Mouse (Mus musculus) left cerebral cortex, adult 18-20 months (tissue): ENCODE measurements around the gene Efcab12. TPM values are rescaled to one million over a fixed set of nuclear protein-coding genes. Genes with fewer than 3 reads are reported as not detected.

ENCODE experiments used
- DNase-seq, 2 experiments: peaks; one replicate each; pipeline ENCODE4 v3.0.0; 2021 to 2022; ENCODE audit warnings: low spot score in 2 of 2, mixed read lengths in 1 of 2
- total RNA-seq, 2 experiments: library from RNA; stranded (reverse); gene quantifications; 2 replicates each; pipeline ENCODE4 v1.2.3; 2021

The Efcab12 gene
- total RNA-seq, 2 experiments from 2014 or later, result 4.9 to 5.5 TPM

DNA sequence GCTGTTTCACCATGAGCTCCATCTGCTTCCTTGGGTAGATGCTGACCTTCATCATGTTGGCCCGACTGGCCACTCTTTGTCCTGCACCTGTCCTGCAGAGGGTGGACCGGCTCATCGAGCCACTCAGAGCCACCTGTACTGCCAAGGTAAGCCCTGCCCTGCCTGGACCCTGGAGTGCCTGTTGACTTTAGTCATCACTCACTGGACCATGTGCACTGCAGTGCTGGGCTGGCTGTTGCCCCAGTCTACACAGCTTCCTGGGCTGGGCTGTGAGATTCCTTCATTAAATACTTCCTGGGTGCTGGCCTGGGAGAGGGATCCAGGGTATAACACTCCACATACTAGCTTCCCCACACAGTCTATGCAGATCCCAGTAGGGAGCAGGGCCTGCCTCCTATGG, 36.4 kb downstream of the Efcab12 start:
- DNase-seq, result no peak

DNA sequence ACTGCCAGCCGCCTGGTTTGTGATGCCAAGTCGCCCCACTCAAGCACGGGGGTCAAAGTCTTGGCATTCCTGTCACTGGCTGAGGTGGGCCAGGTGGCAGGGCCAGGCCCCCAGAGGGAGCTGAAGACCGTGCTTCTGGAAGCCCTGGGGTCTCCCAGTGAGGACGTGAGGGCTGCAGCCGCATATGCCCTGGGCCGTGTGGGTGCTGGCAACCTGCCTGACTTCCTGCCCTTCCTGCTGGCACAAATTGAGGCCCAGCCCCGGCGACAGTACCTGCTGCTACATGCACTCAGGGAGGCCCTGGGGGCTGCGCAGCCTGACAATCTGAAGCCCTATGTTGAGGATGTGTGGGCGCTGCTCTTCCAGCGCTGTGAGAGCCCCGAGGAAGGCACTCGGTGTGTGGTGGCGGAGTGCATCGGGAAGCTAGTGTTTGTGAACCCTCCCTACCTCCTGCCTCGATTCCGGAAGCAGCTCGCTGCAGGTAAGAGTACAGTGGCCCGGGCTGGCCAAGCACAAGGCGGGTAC, 45.5 kb downstream of the Efcab12 start:
- no peak for DNase-seq

DNA sequence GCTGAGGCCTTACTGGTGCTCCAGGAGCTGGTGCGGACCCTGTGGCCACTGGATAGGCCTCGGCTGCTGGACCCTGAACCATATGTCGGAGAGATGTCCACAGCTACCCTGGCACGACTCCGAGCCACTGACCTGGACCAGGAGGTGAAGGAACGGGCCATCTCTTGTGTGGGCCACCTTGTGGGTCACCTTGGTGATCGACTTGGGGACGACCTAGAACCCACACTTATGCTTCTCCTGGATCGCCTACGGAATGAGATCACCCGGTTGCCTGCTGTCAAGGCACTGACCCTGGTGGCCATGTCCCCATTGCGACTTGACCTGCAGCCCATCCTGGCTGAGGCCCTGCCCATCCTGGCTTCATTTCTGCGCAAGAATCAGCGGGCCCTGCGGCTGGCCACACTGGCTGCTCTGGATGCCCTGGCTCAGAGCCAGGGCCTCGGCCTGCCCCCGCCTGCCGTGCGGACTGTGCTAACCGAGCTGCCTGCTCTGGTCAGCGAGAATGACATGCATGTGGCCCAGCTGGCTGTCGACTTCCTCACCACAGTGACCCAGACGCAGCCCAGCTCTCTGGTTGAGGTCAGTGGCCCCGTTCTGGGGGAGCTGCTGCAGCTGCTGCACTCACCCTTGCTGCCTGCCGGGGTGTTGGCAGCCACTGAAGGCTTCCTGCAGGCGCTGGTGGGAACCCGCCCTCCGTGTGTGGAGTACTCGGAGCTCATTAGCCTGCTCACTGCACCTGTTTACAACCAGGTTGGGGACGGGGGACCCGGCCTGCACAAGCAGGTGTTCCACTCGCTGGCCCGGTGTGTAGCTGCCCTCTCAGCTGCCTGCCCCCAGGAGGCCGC, 46.1 kb downstream of the Efcab12 start:
- DNase-seq, result no peak

DNA sequence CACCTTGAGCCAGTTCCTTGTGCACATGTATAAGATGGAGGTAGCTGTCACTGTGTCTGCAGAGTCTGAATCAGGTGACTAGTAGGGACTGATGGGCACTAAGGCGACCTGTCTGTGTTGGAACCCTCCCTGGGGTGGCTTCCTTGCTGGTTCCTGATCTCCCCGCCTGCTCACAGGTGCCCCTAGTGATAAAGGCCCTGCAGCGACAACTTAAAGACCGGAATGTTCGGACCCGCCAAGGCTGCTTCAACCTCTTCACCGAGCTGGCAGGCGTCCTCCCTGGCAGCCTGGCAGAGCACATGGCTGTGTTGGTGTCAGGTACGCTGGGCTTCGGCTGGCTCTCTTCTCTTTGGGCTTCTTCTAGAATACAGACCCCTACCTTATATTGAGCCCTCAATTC, 47.2 kb downstream of the Efcab12 start:
- DNase-seq, result no peak

DNA sequence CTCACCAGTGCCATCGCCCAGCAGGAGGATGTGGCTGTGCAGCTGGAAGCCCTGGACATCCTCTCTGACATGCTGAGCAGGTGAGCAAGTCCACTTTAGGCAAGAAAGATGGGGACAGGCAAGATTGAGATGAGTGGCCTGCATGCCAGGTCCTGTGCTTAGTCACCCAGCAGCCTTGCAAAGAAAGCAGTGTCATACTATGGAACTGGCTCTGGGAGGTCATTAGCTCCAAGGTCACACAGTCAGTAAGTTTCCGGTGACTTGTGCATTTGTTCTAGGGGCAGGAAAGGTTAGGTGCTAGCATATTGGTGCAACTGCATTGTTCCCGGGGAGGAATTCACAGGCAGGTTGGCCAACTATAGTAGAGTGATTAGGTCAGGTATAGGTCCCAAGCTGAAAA, 55.4 kb downstream of the Efcab12 start:
- no peak for DNase-seq

DNA sequence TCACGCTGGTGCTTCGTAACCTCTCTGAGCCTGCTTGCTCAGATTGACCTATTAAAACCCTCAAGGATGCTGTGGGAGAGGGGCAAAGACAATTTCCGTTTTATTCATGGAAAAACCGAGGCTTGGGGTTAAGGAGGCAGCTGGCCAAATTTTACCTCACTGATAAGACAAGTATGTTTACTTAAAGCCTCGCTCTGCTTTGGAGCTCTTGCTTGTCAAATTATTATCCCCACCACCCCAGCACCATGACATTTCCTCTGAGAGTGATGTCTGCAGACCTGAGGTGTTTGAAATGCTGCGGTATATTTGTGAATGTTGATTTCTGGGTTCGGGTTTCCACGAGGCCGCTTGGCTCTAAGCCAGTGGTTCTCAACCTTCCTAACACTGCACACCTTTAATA, 61.8 kb downstream of the Efcab12 start:
- no peak for DNase-seq

DNA sequence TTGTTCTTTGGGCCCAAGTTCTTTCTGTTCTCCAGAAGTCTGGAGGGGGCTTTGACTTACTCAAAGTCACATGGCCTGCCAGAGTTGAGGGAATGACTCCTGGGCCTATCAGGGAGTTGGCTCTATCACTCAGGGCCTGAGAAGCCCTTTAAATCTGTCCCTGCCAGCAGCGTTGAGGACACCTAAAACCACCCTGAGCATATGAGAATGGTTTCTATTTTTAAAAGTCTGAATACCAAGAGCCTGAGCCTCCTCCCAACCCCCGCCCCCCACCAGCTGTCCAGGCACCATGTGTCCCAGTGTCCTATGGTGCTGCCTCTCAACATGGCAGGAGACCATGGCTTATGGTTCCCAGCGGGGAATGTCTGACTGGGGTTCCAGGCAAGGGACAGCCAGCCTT, 62.4 kb downstream of the Efcab12 start:
- DNase-seq, result no peak

DNA sequence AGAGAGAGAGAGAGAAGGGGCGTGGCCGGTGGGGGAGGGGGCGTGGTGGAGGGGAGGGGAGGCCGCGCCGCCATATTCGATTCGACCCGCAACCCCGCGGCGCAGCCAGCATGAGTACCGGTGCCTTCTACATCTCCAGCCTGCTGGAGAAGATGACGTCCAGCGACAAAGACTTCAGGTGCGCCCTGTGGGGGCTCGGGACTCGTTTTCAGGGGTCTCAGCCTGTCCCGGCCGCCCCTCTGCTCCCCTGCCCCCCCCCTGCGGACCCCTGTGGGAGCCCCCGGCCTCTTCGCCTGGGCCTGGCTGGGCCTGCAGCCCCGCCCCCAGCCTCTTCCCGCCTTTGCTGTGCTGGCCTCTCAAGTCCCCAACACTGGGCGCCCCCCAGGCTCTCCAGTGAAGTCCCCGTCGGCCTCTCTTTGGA, 63.7 kb downstream of the Efcab12 start, which contains the start of gene Cand2:
Gene Cand2 (plus strand): TSS at position 38 of the 421 bp plus-strand sequence.
- DNase-seq, result no peak

DNA sequence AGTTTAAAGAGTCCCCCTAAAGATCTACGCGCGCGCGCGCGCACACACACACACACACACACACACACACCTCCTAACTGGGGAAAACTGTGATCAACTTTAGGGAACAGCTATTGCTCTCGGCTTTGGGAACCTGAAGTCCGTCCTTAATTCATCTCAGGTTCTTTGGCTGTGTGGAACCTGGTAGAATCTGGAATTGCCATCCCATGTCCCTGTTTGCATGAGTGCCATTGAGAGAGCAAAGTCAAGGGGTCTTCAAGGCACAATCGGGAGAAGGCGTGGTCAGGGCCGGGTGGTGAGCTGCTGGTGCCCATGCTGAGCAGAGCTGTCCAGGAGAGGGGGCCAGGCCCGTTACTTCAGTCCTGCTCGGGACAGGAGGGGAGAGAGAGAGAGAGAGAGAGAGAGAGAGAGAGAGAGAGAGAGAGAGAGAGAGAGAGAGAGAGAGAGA, 64.2 kb downstream of the Efcab12 start:
- DNase-seq, result no peak

DNA sequence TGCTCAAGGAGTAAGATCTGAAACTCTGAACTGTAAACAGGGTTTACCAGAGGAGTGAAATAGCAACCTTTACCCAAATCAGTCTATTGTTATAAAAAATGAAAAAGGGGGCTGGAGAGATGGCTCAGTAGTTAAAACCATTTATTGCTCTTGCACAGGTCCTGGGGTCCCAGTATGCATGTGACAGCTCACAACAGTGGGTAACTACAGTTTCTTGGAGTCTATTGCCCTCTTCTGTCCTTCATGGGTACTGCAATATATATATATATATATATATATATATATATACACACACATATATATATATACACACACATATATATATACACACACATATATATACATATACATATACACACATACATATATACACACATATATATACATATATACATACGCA, 65.6 kb downstream of the Efcab12 start:
- DNase-seq, result no peak

DNA sequence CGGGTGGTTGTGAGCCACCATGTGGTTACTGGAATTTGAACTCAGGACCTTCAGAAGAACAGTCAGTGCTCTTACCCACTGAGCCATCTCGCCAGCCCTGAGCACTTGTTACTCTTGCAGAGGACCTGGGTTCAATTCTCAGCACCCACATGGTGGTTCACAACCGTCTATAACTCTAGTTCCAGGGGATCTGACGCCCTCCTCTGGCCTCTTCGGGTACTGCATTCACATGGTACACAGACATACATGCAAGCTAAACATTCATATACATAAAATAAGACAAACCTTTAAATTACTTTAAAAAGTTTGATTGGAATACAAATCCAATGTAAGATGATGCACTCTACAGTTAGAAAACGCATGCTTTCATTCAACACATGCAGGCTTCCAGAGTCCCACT, 66.0 kb downstream of the Efcab12 start:
- DNase-seq, result no peak

DNA sequence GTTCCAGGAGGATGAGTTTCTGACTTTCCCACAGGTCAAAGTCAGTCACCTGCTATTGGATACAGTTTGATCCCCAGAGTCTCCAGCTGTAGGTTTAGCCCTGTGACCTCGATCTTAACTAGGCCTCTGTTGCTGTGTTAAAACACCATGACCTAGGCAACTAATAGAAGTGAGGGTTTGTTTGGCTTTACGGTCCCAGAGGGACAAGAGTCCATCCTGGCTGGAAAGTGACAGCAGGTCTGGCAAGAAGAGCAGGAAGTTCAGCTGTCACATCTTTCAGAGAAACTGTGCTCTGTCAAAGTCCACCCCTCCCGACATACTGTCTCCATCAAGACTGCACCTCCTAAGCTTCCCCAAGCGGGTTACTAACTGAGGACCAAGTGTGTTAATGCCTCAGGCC, 67.4 kb downstream of the Efcab12 start:
- DNase-seq, result no peak

DNA sequence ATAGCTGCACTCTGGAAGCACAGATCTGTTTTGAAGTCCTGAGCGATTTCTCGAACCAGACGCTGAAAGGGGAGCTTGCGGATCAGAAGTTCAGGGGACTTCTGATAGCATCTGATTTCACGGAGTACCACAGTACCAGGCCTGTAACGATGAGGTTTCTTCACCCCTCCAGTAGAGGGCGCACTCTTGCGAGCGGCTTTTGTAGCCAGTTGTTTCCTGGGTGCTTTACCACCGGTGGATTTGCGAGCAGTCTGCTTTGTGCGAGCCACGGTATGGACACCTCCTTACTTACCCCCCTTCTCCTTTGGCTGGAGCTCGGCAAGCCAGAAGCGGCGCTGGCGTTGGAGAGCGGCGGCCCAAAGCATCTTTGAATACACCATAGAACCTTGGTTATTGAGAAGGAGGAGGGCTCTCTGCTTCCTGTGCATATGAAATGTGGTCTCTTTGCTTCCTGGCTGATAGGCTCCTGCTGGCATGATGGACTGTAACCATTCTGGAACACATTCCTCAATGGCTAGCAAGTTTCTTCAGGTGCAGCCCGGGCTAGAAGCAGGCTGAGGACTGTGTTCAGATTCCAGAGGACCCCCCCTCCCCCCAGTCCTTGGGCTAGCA, 68.0 kb downstream of the Efcab12 start:
- DNase-seq, result no peak

DNA sequence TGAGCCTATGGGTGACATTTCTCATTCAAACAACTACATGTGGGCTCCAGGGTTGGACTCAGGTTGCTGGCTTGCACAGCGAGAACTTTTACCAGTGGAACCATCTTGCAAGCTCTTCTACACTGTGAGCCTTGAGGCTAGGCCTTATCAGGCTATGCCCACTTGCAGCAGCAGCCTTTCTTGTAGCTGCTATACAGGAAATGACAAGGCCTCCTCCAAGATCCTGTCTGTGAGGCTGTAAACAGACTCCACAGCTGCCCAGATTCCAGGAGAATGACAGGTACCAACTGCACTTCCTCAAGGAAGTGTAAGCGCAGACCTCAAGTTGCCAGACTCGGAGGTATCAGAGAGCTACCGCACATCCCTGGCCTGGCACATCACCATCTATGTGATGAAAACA, 70.0 kb downstream of the Efcab12 start:
- no peak for DNase-seq

DNA sequence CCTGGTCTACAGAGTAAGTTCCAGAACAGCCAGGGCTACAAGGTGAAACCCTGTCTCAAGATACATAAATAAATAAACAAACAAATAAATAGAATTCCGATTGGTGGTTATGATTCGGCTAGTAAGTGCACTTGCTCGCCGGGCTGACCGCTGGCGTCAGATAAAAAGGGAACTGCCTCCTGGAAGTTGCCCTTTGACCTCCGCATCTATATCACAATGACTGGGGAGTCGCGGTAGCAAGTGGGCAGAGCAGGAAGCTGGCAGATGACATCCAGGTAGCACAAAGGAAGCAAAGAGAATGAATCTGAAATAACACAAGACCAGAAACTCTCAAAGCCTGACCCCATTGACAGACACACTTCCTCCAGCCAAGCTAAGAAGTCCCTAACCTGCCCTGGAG, 70.9 kb downstream of the Efcab12 start:
- DNase-seq, result no peak

DNA sequence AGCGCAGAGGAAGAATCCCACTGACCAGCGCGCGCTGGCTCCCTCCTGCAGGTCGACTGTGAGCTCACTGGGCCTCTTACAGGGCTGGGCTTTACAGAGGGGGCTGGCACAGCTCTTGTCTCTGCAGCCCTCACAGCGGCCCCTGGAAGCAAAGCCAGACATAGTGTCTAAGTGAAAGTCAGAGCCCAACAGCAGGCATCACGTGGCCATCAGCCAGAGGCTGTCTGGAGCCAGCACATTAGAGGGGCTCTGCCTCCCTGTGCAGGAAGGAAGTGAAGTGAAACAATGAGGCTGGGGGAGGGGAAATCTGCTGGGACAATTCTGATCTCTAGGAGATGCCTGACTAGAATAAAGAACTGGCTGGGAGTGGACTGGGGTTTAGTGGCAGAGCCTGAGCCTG, 74.0 kb downstream of the Efcab12 start:
- DNase-seq, result no peak

DNA sequence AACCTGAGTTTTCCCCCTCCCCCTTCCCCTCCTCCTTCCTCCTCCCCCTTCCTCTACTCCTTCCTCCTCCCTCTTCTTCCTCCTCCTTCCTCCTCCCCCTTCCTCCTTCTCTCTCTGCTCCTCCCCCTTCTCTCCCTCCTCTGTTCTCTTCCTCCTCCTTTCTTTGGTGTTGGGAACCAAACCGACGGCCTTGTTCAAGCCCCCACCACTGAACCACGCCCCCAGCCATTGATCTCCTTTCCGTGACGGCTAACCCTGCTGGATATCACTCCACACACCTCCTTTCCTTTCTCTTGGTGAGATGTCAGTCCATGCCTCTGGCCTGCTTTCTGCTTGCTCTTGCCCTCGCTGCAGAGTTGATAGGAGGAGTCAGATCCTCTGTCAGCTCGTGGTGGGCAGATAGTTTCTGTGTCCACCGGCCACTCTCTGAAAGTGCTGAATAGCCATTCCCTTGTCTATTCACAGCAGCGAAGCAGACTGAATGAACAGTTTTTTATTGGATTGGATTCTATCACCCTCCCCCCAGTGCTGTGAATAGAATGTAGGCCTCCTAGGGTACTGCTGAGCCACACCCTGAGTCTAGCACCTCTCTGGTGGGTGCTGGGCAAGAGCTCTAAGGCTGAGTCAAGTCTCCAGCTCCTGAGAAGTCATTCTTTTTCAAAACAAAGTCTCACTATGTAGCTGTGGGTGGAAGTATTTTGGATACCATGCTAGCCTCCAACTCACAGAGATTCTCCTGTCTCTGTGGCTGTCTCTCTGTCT, 76.0 kb downstream of the Efcab12 start, which contains the start of gene Tmem40:
Gene Tmem40 (minus strand): TSS at position 416 of the 762 bp plus-strand sequence.
- DNase-seq, result peak in 1 of 2 experiments; percentile 17

DNA sequence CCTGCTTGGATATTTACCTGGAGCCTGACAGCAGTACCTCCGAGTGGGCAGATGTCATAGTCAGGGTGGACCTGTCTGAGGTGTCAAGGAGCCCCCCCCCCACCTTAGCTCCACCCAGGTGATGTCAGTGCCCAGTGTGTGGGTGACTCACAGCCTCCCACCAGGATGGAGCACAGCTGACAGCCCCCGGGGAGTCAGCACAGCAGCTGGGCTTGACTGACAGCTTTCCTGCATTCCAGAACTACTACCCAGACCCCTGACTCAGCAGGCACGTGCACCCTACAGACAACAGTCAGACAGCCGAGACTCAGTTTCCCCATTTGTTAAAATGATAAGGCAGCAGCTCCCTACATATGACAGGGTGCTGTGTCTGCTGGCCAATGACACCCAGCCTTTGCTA, 77.2 kb downstream of the Efcab12 start:
- no peak for DNase-seq
